Mouse (Mus musculus): Measurements from ENCODE around the gene Heyl.

DNA sequence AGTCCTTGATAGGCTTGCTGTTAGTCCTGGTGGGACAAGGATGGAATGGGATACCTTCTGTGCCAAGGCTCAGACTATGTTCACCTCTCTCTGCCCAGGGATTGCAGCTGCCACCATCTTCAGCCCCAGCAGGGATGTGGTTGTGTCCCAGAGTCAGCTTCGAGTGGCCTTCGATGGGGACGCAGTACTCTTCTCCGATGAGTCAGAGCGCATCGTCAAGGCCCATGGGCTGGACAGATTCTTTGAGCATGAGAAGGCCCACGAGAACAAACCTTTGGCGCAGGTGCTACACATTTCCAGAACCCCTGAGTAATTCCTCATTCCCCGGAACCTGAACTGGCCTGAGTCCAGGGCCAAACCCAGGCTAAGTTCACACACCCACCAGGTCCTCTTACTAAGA is 19.4 kb upstream of the Heyl start:
- TF ChIP-seq POLR2A (IDR thresholded peaks at IDR 0.05; ENCODE audit: insufficient read length, low read depth) (no peak), E2F4 (IDR thresholded peaks at IDR 0.05; ENCODE audit: insufficient read depth) (no peak), MYOG (IDR thresholded peaks at IDR 0.05; ENCODE audit: control insufficient read depth in 1 of 3, insufficient read depth in 1 of 3, insufficient read length in 2 of 3, low read depth in 2 of 3) (no peak), MAX (IDR thresholded peaks at IDR 0.05; ENCODE audit: low read depth) (no peak)
